Mouse (Mus musculus) urinary bladder, adult 18-20 months (tissue): Measurements from ENCODE around the gene Rb1.

Source experiments
- DNase-seq, 2 experiments: peaks; one replicate each; pipeline ENCODE4 v3.0.0; 2022; ENCODE audit warnings: low spot score in 2 of 2, mixed read lengths in 2 of 2

Rb1 gene

DNA sequence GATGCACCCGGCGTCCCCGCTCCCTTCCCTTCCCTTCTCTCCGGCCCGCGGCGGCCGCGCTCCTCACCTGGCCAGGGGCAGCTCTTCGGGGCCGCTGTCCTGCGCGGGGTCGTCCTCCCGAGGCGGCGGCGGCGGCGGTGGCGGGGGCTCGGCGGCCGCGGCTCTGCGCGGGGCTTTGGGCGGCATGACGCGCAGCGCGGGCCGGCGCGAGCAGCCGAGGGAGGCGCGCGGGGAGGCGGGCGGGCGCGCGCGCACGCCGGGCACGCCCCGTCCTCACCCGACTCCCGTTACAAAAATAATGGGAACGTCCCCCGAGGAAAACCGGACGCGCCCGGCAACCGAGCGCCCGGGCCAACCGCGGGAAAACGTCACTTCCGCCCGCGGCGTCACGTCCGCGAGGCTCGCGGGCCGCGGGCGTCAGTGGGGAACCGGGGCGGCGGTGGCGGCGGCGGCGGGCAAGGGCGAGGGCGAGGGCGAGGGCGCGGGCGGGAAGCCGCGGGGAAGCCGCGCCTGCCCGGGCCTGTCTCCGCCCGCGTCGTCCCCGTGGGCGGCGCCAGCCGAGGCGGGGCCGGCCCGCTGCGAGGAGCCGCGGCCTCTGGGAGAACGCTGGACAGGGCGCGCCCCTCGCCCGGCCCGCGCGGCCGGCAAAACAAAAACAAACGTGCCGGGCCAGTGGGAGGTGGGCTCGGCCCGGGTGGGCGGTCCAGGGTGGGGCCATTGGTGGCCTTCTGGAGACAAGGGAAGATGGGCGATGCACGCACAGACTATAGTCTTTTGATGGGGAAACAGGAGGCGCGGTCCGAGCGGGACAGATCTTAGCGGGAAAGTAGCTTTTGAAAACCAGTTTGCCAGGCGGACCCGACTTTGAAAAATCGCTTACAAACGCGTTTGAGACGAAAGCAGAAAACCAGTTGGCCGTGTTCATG is at the start of gene Rb1:
Gene Rb1, minus strand, starts transcription at position 367 of the 926 bp plus-strand sequence.
- peak; percentile 76 to 78 for DNase-seq

DNA sequence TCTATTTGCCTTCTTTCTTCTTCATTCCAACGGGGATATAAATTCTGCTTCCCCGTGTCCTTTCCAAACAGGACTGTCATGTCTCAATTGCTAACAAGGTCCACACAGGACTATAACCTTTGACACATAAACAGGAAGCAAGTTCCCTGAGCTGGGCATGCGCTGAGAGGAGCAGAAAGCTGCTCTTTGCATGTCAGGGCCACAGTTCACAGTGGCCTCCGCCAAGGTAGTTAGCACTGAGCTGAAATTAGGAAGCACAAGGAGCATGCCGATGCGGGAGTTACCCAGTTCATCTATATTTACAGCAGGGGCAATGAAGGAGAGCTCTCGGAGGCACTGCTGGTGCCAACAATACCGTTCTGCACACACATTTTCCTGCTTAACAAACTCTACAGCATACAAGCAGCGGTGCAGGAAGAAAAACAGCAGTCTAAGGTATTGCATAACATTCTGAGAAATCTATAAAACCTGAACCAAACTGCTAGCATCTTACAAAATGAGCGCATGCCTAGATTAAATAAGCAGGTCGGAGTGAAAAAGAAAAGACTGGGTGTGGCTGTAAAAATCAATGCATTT is 48.8 kb upstream of the Rb1 start:
- no peak for DNase-seq

DNA sequence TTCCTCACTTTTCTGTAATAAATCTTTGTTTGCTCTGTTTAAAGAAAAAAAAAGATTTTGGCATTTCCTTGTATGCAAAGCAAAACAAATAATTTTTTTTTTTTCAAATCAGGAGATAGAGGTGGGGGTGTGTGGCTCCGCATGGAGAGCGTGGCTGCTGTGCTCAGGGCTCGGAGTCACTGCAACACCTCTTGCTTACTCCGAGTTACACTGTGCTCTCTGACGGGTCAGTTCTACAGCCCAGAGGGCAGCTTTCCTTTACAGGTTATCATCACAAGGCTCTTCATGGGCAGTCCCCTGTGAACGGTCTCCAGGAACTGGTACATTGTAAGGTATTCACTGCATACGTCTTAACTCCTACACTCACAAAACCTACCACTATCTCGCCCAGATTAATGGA is 48.0 kb upstream of the Rb1 start:
- no peak for DNase-seq

DNA sequence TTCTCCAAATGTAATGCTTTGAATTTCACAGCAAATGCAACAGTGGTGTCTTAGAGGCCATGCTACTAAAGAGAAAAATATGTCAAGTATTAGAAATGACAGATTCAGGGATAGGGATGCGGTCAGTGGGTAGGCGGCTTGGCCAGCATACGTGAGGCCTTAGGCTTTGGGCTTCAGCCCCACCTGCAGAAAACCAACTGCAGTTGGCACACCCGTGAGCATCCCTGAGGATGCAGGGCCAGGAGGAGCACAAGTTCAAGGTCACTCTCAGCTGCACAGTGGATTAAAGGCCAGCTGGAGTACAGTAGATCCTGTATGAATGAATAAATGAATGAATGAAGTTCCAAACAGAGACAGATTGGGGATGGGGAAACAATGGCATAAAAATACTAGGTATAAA is 47.4 kb upstream of the Rb1 start:
- no peak for DNase-seq

DNA sequence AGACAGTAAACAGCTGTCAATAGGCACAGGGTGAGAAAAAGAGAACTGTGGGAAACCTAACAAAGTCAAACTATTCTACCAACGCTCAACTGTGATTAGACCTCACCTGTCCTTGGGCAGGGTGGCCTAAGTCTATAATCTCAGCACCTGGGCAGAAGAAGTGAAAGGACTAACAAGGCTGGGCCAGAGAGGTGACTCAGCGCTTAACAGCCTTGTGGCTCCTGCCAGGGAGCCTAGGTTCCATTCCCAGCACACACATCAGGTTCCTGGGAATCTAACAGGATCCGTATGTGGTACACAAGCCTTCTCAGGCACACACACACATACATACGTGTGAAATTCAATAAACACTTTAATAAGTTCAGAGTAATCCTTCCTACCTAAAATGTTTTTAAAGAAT is 46.0 kb upstream of the Rb1 start:
- no peak for DNase-seq

DNA sequence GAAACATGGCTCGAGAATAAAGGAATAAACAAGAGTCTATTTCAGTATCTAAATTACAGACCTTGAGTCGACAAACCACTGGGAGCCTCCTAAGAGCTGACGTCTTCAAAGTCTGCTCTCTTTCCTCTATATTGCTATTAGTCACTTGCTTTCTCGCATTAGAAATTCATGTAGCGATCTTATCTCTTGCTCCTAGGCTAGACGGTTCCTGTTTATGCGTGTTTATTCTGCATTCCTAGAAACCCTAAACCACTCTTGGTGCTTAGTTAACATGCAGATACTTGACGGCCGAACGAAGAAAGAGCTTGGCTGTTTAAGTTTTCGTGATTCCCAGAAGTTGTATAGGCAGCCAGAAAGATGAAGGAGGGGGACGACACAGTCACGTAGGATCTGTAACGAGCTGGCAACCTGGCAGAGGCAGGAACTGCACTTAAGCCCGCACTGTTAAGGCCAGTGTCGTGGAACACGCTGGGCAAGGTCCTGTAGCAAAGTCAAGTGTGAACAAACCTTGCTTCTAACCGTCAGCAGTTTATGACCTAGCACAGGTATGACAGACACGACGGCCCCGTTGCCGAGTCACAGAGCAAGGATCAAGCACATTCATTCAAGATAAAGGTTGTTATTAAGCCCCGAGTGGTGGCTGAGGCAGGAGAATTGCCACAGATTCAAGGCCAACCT is 45.2 kb upstream of the Rb1 start:
- no peak for DNase-seq

DNA sequence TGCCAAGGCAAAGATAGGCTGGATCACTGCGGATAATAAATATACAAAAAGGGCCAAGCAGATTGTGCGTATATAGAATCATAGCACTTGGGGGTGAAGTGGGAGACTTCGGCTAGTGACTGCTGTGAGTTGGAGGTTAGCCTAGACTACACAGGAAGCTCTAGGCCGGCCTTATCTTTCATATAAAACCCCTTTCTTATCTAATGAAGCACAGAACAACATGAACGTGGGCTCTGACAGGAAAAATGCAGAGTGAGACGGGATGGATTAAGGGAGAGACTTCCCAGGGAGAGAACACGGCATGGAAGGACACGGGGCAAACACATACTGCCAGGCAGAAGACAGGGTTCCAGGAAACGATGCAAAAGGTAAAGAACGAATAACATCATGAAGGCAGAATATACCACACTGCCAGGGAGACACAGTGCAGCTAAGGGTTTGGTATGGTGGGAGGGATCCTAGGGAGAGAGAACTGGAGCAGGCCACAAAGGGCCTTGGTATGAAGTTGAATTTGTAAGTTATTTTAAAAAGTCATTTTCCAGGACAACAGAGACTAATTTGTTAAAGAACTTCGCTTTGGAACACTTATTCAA is 44.6 kb upstream of the Rb1 start:
- DNase-seq = no peak

DNA sequence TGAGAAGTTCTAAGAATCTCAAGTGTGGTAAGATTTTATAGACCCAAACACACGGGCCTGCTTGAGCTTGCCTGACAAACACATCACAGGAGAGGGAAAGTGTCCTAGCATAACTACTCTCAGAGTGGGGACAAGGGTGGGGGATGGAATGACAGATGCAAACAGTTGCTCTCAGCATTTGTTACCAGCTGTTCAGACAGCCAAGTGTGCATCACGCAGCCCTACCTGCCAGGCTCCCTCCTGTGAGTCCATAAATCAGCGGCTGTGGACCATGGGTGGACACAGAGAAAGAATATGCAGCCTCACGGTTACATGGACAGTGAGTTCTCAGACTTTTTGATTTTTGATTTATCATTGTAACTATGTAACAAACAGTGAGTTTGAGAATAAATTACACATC is 44.0 kb upstream of the Rb1 start:
- no peak for DNase-seq

DNA sequence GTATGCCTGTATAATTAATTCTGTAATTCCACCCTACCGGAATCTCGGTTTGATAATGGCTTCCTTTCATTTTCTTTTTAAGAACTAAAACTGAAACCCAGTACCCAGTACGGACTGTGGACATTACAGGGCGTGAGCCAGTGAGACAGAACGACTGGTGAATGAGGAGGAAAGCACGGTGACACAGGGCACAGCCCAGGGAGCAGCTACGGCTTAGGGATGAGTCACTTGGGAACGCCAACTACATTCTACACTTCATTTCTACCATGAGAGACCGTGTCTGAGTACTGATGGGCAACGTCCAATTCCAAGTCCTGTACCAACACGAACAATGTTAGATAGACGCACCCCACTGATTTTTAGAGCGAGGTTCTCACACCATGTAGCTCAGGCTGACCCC is 43.3 kb upstream of the Rb1 start:
- no peak for DNase-seq

DNA sequence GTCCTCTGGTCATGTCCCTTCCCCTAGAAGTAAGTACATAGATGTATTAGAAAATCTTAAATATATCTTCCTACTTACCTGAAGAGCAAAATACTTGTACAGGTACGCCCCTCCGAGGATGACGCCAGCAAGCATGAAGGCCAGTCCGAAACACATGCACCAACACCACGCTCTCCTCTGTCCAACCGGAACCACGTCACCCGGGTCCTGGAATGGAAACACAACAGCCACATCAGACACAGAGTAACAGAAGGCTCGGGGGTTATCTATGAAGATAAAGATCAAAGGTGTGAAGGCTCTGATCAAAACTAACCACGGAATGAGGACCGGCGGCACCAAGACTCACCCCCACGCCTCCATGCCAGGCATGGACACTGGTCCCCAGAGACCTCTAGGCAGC is 42.6 kb upstream of the Rb1 start:
- DNase-seq = no peak

DNA sequence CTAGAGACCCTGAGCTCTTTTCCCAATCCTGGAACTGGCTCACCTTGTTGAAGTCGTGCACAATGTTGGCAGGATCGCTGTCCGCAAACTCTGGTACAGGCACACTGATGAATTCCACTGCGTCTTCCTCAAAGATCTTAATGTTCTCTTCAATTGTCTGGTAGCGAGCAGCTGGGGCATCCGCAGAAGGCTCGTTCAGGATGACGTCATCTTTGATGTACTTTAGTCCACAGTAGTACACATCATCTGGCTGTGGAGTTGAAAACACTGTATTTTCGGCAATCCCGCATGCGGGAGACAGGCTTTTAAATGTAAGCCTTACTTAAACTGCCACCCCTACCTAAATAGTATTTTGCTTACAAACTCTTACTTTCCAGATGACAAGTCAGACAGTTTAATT is 40.7 kb upstream of the Rb1 start:
- no peak for DNase-seq

DNA sequence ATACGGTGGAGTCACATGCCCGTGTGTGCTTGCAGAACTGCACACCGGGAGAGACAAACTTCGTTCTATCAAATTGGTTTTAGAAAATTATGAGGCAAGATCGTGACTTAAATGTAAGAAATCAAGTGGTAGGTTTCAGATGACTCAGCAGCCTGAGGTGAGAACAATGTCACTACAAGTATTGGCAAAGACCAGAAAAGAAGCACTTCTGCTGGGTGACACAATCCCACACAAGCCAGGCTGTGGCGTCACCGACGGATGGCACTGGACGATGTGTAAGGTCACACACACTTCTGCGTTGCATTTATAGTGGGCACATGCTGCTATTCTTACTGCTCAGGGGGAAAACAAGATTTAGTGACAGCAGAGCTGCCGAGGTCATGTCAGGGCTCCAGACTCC is 38.2 kb upstream of the Rb1 start:
- no peak for DNase-seq

DNA sequence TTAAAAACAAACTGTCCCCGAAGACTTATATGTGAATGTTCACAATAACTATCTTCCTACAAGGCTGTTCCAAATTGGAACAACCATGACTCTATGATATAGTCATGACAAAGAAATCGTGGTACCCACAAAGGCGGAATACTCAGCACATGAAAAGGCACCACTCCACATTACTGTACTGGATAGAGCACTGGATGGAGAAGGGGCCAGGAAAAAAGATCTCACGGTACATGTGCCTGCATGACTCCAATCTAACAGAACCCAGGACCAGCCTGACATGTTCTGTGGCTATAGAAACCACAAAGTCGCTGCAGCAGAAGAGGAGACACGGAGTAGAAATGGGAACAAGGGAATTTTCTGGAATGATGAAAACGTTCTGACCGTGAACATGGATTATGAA is 29.1 kb upstream of the Rb1 start:
- DNase-seq = no peak

DNA sequence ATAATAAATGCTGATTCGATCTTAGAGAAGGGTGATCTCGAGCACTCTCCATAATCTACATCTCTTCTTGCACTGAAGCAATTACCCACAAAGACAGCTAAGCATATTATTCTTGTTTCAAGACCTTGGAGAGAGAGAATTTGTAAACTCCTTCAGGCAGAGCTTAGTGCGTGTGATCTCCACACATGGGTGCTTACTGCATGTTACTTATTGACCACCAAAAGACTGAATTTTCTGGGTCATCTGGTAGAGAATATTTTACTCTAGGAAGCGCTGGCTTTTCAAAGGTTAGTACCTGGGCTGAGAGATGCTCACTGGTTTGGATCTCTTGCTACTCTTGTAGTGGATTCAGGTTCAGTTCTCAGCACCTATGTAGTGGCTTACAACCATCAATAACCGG is 25.5 kb upstream of the Rb1 start:
- DNase-seq = no peak

DNA sequence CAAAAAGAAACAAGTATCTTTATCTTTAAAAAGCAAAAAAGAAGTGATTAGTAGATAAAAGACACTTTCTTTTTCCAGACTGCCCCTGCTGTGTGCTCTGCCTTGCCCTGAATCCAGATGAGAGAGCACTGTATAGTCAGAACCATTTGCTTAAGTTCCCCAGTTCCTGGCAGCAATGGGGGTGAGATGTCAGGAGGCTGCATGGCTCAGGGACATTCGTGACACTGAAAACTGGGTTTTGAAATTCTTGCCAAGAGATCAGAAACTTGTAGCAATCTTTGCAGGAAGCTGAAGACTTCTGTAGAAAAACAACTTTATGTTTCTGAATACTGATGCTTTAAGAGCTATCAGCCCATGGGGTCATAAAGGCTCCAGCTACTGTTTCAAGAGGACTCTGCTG is 24.4 kb upstream of the Rb1 start:
- DNase-seq = no peak

DNA sequence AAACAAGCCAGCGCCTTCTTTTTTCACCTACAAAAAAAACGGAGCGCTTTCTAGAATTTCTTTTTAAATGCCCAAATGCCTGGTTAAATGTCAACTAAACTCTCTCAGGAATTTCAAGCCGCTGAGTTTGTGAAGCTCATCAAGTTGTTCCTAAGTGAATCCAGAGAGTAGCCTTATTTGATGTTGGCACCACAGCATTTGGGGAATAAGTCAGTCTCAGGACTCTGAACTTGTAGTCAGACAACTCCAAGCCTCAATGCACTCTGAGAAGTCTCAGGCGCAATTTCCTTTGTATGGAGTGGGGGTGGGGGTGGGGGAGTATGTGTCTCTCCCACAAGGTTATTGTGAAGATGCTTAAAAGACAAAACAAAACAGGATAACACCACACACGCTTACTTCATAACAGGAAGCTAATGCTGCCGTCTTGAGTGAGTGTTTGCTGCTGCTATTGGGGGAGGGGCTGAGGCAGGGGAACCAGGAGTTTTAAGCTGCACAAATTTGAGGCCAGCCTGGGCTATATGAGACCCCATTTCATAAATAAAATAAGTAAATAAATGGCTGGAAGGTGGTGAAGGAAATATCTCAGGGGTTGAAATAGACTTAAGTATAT is 23.5 kb upstream of the Rb1 start:
- no peak for DNase-seq

DNA sequence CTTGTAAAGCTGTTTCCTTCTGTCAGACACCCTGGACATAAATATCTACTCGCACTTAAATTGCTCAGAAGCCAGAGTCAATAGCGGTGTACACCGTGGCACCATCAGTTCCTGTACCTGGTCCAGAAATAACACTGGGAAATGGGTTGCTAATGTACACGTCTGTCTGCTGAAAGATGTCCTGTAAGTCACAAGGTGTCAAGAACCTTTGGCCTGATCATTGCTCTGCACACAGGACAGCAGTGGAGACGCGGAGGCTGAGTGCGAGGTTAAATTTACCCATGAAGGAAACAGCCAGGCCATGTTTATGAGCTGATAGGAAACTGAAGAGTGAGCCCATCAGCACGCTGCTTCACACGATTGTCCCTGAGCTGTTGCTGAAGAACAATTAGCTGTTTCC is 21.7 kb upstream of the Rb1 start:
- DNase-seq = no peak

DNA sequence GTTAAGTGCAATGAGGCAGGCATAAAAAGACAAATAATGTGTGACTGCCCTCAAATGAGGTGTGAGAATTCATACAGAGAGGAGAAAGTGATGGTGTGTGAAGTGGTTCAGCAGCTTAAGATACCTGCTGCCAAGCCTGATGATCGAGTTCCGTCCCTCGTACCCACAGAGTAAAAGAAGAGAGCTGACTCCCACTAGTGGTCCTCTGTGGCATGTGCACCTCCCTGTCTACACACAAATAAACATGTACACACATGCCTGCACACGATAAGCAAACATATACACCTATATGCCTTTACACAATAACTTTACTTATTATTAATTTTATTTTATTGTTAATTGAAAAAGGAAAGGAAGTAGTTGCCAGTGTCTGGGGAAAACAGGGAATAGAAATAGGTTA is 20.0 kb upstream of the Rb1 start:
- DNase-seq = no peak

DNA sequence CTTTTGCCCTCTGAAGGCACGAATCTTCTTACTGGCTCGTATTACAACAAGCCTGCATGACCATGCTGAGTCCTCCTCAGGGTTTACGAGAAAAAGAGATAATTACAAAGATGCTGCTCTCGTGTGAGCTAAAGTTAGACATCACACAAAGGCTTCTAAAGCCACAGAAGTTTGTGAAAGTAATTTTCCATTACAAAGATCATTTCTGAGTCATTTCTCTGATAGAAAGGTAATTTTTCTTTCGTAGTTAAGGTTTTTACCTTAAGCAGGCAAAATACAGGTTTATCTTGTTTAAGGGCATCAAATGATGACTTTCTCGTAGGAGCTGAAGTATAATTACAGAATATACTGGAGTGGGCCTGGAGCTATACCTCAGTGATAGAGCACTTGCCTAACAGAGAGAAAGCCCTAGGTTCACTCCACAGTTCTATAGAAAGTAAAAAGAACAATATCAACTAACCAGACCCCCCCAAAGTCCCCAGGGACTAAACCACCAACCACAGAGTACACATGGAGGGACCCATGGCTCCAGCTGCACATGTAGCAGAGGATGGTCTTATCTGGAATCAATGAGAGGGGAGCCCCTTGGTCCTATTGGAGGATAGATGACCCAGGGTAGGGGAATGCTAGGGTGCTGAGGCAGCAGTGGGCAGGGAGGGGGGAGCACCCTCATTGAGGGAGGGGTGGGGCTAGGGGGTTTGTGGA is 14.6 kb upstream of the Rb1 start:
- no peak for DNase-seq

DNA sequence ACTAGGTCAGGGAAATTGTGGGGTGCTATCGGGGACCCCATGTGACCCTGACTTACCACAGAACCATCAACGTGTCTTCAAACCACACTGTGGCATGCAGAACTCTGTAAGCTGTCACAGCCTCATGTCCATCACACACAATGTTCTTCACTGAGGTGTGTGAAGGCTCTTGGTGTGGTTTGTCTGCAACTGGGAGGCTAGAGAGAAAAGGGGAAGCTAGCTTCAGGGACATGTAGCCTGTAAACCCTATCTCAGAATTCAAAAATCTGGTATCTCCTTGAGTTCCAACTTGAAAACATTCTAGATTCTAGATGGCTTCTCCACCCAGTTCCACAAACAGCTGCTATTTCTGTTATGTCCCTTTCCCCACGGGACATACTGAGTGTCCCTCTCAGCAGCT is 14.0 kb upstream of the Rb1 start:
- DNase-seq = no peak

DNA sequence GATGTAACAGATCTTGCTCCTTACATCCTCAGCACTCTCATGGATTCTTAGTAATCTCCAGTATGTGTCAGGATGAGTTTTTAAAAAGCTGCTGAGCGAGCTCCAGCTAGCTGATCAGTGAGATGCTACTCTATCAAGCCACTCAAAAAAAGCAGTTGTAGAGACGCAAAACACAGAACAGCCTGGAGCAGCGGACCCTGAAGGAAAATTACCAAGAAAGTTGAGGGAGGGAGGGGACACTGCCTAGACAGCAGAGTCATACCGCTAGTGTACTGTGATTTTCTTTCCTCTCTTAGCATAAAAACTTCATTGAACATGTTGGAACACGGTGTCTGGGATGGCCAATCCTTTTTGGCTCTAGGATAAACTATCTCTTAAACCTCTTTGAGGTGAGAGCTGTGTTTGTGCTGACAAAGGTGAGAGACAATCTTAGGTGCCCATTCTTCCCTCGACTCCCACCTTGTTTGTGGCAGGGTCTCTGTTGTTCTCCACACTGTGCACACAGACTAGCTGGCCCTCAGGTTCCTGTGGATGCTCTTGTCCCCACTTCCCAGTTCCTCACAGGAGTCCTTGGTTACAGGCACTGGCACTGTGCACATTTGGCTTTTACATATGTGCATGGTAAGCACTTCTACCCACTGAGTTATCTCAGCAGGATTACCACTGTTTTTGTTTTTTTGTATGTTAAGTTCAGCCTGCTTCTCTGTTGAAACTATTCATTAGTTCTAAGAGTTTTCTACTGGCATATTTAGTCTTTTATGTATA is 10.9 kb upstream of the Rb1 start:
- DNase-seq = no peak
